Mouse (Mus musculus) testis, adult 2 months (tissue): ENCODE data around the gene Ank.

Source experiments
- CTCF ChIP-seq: fragments of 200-500 bp; IDR thresholded peaks from 2 replicates; pipeline ENCODE4 v1.5.1; 2012; ENCODE audit warnings: low read depth, mild to moderate bottlenecking, inconsistent platforms, low read length, moderate library complexity; ENCODE audit not compliant: control insufficient read depth, insufficient read depth, insufficient replicate concordance
- POLR2A ChIP-seq: fragments of 200-500 bp; IDR thresholded peaks from 2 replicates; pipeline ENCODE4 v1.6.1; 2012; ENCODE audit warnings: low read depth, mild to moderate bottlenecking, inconsistent platforms, low read length, moderate library complexity; ENCODE audit not compliant: control insufficient read depth

- TF ChIP-seq POLR2A (no peak), CTCF (no peak)
These were observed 2.5 kb downstream of the Ank start for GRCm38 (mm10) chr15:27468822-27469488.
